Mouse (Mus musculus) lung, postnatal 36 days (tissue): Measurements from ENCODE around the gene Zdhhc5.

Experiments
- DNase-seq: peaks from one replicate; pipeline ENCODE4 v3.0.0; 2022; ENCODE audit warnings: mixed read lengths

Gene Zdhhc5

DNA sequence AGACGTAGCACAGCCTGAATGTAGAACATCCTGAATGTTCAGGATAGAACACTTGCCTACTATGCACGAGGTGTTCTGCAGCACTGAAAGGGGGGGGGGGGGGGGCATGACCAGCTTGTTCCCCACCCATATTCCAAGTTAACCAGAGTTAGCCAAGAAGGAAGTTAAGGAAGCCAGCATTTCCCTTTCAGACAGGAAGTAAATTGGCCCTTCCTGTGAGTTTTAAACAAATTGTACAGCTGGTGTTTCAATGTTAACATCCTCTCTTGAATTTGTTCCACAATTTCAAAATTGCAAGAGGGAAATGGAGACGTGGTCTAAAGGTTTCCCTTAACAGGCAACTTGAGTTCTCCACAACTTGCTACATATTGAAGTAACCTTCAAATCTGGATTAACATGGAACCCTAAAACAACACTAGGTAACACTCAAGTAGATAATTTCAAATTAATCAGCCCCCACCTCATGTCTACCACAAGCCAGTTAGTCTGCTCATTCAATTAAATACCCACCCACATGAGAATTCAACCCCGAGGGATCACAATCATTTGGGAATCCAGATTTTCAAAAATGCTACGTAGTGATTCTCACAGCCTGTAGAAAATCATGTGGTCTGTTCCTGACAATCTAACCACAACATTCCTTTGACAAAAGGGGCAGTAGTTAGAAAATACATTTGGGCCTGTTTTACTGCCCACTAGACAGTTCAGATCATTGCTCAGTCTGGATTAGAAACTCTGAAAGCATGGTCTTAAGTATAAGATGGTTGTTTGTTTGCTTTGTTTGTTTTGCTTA is 76.4 kb downstream of the Zdhhc5 start:
- DNase-seq = peak; percentile 60
